Mouse (Mus musculus) kidney, postnatal 4 days (tissue): ENCODE measurements around the gene Cdkn2b.
A peak's percentile ranks its signal among the peaks of the same experiment; 100 is the strongest.

ENCODE experiments used
- DNase-seq, 2 experiments: peaks; one replicate each; pipeline ENCODE4 v3.0.0; 2021; ENCODE audit warnings: mixed read lengths in 2 of 2

Cdkn2b gene

DNA sequence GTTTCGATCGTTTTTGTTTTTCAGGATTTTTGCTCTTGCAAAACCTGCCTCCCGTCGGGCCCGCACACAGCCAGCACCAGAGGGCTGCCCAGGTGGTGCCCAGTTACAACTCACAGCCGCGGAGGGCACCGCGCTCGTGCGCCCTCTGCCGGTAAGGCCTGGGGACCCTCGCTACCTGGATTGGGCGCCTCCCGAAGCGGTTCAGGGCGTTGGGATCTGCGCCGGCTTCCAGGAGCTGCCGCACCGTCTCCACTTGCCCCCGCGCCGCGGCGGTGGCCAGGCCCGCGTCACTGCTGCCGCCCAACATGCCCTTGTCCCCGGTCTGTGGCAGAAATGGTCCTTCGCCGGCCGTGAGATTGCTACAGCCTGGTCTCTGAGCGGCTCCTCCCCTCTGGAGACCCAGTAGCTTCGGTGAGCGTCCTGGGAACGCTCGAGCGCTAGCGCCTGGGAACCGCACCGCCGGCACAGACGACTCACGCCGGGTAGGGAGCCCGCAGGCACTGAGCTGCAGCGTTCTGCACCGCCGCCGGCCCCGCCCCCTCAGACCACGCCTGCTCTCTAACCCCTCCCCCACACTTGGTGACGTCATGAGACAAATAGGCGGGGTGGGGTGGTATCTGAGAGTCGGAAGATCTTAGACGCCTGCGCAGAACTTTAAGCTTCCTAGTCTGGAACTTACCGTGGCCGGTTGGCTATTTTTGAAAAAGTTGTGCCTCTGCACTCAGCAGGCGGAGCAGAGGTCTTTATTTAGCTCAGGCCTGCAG, at the start of gene Cdkn2b:
Cdkn2b (minus strand) TSS at position 549 of the 764 bp plus-strand sequence.
- peak; percentile 88 to 90 for DNase-seq

DNA sequence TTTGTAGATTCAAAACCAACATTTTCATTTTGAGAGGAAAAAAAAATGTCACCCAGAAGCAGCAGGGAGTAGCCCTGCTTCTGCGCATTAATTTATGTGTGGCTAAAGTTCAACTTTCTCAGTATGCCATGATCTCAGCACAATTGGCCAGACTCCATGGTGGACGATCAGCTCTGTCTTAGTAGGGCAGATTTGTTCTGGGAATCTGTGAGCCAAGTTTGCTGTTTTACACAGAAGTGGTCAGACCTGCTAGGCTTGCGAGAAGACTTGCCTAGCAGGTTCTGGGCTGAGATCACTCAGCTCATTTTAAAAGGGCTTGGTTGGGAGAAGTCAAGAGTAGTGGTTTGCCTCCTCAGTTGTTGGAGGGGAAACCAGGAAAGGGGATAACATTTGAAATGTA, 49.5 kb upstream of the Cdkn2b start:
- DNase-seq: peak; percentile 18 to 45

DNA sequence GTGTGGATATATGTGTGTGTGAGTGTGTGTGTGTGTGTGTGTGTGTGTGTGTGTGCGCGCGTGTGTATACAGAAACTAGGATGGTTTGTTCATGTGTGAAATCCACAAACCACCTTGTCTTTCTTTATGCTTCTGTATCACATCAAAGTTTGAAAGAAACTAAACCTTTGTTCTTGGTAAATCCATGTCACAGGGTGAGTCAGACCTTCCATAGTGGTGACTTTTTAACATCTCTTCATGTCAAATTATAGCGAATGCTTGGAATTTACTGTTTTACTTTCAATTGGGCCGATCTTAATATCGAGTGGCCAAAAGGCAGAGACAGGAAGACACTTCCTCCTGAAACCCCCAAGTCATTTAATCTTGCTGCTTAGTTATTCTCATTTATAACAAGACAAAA, 48.7 kb upstream of the Cdkn2b start:
- no peak for DNase-seq

DNA sequence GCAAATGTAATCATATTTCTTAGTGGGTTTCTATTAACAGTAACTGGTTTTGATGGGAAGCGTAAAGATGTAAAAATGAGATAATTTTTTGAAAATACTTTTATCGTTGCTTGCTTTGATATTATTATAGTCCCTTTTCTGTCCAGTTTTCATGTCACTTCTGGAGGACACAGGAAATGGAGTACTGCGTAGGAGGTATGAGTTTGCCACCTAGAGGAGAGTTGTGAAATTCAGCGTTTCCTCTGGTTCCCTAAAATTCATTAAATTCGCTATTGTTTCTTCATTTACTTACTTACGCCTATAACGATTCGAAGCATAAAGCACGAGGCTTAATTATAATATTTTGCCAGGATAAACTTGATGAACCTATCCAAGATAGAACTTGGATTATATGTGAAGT, 43.1 kb upstream of the Cdkn2b start:
- DNase-seq: no peak

DNA sequence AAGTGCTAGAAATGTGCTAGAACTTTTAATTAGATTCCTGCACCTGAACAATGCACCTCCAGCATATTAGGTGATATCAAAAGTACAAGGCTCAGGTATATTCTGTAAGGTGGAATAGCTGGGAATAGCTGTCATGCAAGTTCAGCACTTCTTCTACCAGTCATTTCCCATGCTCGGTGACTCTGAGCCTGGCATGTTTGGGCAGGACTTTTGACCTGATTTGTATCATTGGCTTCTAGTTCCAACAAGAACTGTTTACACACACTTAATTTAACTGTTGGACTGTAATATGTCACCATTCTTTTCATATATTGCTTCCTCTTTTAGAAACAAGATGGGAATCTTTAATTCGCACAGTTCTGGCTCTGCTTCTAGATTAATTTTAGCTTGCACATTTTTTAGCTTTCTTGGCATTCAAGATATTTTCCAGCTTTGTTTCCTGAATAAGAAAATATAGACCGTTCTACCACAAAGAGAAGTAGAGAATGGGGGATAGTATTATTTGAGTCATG, 42.3 kb upstream of the Cdkn2b start:
- no peak for DNase-seq

DNA sequence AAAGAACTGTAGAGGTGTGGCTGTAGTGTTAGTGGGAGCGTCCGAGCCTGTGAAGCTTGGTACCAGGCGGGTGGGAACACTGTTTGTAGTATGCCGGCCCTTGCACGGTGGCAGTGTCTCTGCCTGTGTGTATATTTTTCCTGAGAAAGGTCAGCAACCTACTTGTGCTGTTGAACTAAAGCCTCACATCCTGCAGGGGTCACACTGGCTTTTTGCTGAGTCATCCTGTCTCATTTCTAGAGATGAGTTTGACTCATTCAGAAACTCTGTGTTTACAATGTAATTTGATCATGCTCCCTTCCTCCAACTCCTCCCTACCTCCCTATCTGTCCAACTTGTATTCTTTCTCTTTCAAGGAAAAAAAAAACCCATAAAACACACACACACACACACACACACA, 40.6 kb upstream of the Cdkn2b start:
- no peak for DNase-seq

DNA sequence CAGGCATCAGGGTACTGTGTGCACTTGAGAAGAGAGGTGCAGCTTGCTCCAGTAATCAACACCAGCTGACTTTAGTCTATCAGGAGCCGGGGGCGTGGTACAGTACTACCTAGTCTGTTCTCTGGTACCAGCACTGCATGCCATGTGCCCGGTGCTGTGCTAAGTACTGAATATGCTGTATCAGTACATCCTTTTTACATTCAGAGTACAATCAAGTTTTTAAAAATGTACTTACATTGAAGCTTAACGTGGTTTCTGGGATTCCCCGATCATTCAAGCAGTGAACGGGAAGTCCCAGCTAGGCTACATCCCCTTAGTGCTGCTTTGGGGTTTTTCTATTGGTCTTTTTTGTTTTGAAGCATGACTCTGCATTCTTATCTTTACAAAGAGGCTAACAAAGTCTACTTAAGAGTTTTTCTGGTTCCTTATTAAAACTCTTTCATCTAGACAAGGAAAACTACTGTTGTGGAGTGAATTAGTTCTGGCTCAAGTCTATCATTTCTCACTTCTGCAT, 40.2 kb upstream of the Cdkn2b start:
- DNase-seq: no peak

DNA sequence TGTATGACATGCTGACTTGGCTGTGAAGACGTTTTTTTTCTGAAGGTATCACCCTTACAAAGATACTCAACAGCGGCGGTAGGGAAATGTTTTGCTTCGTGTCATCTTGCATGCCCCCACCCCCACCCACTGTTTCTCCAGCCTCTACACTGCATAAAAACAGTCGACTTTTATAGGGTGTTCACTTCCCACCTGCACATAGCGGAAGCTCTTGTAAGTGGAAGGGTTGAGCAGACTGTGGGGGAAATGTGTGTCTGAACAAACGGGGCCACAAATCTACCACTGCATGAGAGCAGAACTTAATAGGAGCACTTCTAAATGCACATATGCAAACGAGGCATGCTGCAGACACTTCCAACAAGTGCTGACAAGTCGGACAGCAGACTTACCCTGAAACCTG, 39.6 kb upstream of the Cdkn2b start:
- DNase-seq: no peak

DNA sequence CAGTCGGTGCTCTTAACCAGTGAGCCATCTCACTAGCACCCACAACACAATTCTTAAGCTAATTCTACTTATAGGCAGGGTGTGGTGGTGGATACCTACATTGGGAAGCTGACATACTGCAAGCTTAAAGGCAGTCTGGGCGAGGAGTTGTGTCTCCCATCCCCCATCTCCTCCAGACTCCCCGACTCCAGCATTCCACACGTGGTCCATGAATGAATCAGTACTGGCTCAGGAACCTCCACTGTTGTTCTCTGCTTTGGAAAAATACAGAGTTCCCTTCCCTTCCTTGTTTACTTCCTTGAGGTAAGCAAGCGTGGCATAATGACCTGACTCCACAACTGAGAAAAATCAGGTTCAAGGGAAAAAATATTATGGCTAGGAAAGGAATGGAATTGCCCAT, 38.0 kb upstream of the Cdkn2b start:
- peak in 1 of 2 experiments; percentile 19 for DNase-seq

DNA sequence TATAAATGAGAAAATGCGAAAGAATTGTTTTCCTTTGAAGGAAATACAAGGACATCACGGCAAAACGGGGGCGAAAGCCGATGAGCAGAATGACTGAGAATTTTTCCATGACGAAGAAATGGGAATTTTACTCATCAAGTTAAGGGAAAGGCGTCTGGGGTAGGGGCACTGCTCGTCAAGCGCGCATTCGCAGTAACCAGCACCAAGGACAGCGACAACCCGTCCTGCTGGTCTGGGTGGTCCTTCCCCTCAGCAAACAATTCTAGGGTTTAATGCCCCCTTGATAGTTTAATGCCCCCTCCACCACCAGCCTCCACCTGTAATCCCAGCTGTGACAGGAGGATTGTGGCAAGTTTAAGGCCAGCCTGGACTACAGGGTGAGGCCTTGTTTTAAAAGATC, 2.6 kb upstream of the Cdkn2b start:
- DNase-seq: peak; percentile 82 to 83

DNA sequence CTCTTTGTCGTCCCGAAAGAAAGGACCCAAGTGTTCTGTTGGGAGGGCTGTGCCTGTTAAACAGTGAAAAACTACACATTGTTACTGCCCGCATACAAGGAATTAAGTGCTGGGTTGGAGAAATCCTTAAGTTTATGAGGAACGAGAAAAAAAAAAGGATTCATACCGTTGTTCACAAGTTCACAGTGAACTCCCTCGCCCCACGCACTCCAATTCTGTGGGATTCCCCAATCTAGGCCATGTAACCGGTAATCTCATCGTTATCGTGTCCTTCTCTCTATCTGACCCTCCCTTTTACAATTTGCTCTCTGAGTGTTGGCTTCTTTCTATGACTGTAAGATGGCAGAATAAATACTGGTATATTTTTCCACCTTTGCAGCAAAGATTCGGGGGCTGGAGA, 843 bp downstream of the Cdkn2b start:
- DNase-seq: no peak

DNA sequence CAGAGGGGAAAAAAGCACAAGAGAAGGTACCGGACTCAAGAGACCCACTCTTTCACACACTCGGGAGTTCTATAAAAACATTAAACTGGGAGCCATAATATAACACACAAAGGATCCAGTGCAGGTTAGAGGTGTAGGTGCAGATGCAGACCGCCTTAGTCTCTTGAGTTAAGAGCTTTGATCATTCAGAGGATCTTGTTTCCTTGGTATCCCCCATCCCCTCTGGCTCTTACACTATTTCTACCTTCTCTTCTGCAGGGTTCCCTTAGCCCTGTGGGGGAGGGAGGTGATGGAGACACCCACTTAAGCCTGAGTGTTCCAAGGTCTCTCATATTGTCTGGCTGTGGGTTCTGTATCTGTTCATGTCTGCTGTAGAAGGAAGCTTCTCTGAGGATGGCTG, 2.8 kb downstream of the Cdkn2b start:
- no peak for DNase-seq

DNA sequence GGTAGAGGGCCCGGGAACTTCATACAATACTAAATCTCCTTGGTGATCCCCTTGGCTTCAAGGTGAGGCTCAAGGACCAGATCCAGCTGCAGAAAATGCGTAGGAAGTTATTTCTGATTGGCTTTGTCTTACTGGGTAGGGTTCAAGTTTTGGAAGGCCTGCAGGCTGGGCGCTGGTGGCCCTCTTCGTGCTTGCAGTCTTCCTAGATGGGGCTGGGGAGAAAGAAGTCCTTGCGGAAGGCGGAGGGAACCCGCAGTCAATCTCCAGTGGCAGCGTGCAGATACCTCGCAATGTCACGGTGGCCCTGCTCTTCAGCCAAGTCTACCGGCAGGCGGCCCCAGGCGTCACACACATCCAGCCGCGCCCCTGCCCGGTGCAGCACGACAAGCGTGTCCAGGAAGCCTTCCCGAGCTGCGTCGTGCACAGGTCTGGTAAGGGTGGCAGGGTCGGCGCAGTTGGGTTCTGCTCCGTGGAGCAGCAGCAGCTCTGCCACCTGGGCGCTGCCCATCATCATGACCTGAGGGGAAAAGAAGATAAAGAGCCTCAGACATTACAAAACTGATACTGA, 4.0 kb downstream of the Cdkn2b start:
- DNase-seq: no peak

DNA sequence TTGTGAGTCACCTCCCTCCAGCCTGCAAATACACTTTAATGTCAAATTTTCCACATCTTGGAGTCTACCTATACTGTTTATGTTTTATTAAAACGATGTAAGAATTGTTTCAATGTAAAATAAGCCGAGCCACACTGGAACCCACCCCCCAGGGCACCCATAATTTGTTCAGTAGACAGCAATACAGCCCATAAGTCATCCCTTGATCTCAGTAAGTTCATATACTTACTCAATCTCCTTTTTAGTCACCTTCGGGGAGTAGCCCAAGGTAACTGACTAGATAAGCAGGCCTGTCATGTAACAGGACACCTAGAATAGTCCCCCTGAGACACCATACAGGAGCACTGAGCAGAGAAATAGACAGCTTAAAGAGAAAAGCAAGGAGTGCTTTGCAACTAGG, 5.1 kb downstream of the Cdkn2b start:
- DNase-seq: no peak

DNA sequence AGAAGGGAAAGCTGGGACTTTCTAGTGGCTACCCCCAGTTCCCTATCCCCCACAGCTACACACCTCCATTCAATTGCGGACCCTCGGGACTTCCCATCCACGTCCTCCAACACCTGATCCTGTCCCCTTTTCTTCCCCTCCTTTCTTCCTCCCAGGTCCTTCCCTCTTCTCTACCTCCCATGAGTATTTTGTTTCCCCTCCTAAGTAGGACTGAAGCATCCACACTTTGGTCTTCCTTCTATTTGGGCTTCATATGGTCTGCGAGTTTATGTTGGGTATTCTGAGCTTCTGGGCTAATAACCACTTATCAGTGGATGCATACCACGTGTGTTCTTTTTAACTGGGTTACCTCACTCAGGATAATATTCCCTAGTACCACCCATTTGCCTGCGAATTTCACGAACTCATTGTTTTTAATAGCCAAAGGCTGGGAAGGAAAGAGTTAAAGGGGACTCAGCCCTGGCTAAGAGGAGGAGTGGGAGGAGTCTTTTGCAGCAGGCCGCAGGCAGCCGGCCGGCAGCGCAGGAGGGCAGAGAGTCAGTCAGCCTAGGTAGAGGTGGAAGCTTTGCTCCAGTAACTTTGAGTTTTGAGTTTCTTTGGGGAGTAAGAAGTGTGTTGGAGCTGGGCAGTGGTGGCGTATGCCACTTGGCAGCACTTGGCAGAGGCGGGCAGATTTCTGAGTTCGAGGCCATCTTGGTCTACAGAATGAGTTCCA, 7.4 kb downstream of the Cdkn2b start:
- peak in 1 of 2 experiments; percentile 42 for DNase-seq

DNA sequence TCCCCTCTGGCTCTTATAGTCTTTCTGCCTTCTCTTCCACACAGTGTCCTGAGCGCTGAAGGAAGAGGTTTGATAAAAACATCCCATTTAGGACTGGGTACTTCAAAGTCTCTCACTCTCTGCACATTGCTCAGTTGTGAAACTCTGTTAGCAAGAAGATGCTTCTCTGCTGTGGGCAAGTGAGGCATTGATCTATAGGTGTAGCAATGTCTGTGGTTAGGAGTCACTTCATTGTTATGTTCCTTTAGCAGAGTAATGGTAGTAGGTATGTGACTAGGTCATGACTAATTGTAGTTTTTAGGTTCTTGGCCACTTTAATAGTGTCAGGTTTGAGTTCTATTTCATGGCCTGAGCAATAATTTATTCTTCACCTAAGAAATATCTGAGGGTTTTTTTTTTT, 8.7 kb downstream of the Cdkn2b start:
- DNase-seq: no peak

DNA sequence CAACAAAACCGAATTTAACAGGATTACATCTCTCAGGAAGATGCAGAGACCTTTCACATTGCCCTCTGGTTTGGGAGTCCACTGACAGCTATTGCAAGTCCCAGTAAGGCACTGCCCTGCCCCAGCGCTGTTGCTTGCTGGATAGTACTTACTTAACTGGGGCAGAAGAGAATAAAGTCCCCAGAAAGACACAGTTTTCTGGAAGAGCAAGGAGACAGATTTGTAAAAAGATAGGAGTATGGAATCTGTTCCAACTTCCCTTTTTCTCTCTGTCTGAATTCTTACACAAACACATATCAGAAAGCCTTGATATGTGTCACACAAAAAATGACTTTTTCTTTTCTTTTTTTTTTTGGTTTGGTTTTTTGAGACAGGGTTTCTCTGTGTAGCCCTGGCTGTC, 11.1 kb downstream of the Cdkn2b start:
- DNase-seq: no peak

DNA sequence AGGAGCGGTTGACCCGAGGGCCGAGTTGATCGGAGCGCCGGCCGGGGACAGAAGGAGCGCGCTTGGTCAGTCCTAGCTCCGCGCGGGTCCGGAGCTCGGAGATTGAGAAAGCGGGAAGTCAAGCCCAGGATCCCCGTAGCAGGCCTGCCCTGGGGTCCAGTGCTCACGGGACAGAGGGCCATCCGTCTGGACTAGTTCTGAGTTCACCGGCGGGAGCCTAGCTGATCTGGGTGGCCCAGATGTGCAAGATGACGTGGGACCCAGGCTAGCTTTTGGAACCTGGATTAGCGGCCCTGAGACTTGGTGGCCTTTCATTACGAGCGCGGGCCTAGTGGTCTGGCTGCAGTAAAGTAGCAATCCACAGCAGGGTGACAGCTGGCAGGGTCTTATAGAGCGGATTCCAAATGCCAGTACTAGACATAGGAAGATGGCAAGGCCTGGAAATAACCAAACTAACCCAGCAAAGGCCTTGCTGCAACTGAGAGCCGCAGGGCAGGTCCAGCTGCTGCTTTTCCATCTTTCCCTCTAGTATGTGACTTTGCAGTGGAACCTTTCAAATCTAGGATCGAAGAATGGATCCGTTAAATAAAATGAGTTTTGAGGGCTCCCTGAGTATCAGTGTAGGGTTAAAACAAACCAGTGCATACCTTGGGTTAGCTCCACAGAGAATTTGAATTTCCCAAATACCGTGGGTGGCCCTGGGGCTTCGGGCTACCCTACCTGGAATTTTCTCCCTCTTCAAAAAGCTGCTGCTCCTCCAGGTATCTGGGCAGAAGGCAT, 15.2 kb downstream of the Cdkn2b start:
- DNase-seq: peak; percentile 44 to 56

DNA sequence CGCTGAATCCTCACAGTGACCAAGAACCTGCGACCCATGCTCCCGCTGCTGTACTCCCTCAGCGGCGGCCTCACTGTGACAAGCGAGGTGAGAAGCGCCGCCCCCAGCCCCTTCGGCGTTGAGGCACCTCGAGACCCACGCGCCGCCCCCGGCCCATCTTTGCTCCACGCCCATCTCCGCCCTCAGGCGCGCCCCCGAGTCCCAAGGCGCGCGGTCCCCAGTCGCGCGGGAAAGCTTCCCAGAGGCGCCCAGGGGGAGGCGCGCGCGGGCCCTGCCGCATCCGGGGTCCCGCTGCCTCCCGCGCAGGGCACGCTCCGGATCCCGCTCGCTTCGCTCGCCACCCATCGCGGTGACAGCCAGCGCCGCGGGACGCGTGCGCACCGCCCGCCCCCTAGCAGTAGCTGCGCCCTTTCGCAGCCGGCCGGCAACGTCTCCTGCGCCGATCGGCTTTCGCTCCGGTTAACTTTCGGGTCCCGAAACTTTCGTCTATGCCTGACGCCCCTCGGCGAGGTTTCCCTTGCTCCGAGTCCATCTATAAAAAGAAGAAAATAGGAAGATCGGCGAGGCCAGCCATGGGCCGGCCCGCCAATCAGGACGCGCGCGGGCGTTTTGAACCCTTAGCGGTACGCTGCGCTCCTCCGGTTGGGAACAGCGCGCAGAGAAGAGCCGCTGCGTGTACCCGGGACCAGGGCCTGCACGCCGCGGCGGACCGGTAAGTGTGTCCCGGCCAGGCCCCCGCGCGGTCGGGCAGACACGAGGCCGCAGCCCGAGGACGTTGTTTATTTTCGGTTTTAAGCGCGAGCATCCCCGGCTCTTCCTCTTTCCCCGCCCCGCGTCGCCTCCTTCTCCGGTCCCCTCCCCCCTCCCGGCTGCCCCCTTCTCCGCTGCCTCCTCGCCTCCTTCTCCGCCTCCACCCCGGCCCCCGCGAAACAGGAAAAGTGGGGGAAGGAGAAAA, 16.1 kb downstream of the Cdkn2b start, which contains the start of gene Cdkn2a:
Cdkn2a (minus strand) TSS at position 168 of the 955 bp plus-strand sequence.
- DNase-seq: peak; percentile 77 to 87

DNA sequence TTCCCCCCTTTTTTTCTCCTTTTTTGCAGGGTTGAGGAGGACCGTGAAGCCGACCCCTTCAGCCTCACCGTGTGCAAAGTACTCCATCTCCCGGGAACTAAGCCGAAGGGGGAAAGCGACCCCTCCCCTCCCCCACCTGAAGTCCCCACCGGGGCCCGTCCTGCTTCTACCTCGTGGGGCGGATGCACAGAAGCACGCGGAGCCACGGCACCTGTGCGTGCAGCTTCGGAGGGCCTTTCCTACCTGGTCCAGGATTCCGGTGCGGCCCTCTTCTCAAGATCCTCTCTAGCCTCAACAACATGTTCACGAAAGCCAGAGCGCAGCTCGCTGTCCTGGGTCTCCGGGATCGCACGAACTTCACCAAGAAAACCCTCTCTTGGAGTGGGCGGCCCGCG, 16.8 kb downstream of the Cdkn2b start:
- DNase-seq: no peak

DNA sequence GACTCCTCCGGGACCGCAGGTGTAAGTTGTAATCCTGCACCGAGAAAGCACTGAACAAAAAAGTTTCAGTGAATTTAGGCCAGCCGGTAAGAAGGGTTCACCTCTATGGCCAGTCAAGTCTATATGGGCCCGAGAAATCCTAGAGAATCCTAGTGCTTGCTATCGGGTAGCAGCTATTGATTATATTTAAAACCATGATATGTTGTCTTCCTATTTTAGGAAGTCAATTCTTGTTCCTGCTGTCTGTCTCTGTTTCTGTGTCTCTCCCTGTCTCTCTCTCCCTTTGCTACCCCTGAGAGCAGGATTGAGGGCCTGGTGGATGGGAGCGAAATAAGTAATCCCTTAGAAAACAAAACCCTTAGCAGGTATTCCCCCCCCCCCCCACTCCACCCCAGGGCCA, 17.3 kb downstream of the Cdkn2b start:
- no peak for DNase-seq

DNA sequence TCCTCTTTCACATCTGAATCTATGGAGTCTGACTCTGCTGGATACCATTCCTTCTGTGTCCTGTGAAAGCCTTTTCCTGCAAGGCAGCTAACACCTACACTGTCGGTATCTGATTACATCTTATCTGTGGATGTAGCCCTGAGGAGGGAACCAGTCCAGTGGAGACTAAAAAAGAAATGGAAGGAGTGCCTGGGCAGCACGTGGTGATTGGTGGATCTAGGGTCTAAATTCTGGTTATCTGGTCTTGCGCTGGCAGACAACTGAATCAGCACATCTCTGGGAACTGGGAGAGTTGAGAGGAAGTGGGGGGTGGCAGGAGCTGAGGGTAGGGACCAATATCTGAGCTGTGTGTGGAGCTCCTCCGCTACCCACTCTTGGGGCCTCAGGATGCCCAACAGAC, 21.8 kb downstream of the Cdkn2b start:
- DNase-seq: no peak
